Mouse (Mus musculus) stomach, postnatal 0 days (tissue): ENCODE measurements at regions not wholly inside any gene's neighbourhood (a gene's known extent, or its start where the extent isn't known, plus 50 kb on each side); places are given as distances from the start of the nearest gene placed in this dataset.

Source experiments
- CTCF ChIP-seq: IDR thresholded peaks from 2 replicates; pipeline ENCODE4 v1.5.1; 2016; ENCODE audit warnings: antibody characterized with exemption, low read depth, mild to moderate bottlenecking, moderate library complexity
- EP300 ChIP-seq: optimal IDR thresholded peaks from 2 replicates; pipeline ENCODE3; 2016; ENCODE audit warnings: antibody characterized with exemption

GRCm38 (mm10) chr9:46395156-46395765 is 75.5 kb upstream of the 4931429L15Rik start:
- TF ChIP-seq CTCF (no peak), EP300 (no peak)
